Mouse (Mus musculus) right cerebral cortex, adult 2 months (tissue): ENCODE measurements around the gene Tbc1d21.

ENCODE experiments used
- DNase-seq, 2 experiments: peaks; one replicate each; pipeline ENCODE4 v3.0.0; 2021 to 2022; ENCODE audit warnings: low spot score in 2 of 2

Gene Tbc1d21

GRCm38 (mm10) chr9:58341795-58342194 lies 28.5 kb downstream of the Tbc1d21 start:
- DNase-seq: no peak

GRCm38 (mm10) chr9:58336650-58337281 lies 33.5 kb downstream of the Tbc1d21 start:
- DNase-seq: no peak

GRCm38 (mm10) chr9:58331276-58331675 lies 39.0 kb downstream of the Tbc1d21 start:
- DNase-seq: no peak

- DNase-seq: peak; percentile 76 to 80
These were observed 40.0 kb downstream of the Tbc1d21 start for GRCm38 (mm10) chr9:58330293-58330692.

GRCm38 (mm10) chr9:58327382-58327781 lies 42.9 kb downstream of the Tbc1d21 start:
- DNase-seq: no peak

GRCm38 (mm10) chr9:58326477-58327180 lies 43.6 kb downstream of the Tbc1d21 start:
- no peak for DNase-seq

GRCm38 (mm10) chr9:58321681-58322080 lies 48.6 kb downstream of the Tbc1d21 start:
- DNase-seq: no peak

GRCm38 (mm10) chr9:58318317-58318716 lies 51.9 kb downstream of the Tbc1d21 start:
- no peak for DNase-seq

- no peak for DNase-seq
These were observed 52.9 kb downstream of the Tbc1d21 start for GRCm38 (mm10) chr9:58317381-58317780.

GRCm38 (mm10) chr9:58316784-58317183 lies 53.5 kb downstream of the Tbc1d21 start:
- DNase-seq: no peak

- DNase-seq: no peak
These were observed 54.4 kb downstream of the Tbc1d21 start for GRCm38 (mm10) chr9:58315850-58316249.

- DNase-seq: no peak
These were observed 55.4 kb downstream of the Tbc1d21 start for GRCm38 (mm10) chr9:58314682-58315360.

GRCm38 (mm10) chr9:58312944-58313359 lies 57.3 kb downstream of the Tbc1d21 start, which contains the start of gene Loxl1:
Loxl1 (minus strand) TSS chr9:58313186.
- DNase-seq: no peak

- no peak for DNase-seq
These were observed 57.9 kb downstream of the Tbc1d21 start for GRCm38 (mm10) chr9:58312196-58312943.

- DNase-seq: no peak
These were observed 58.9 kb downstream of the Tbc1d21 start for GRCm38 (mm10) chr9:58311191-58311910.

- DNase-seq: no peak
These were observed 60.1 kb downstream of the Tbc1d21 start for GRCm38 (mm10) chr9:58310043-58310660.
